Mouse (Mus musculus) gastrocnemius, postnatal 4 days (tissue): ENCODE results near the gene Rnf135. TPM values are rescaled to one million over a fixed set of nuclear protein-coding genes. Genes with fewer than 3 reads are reported as not detected.
"Not testable (repeated sequence)": the region's sequence is repeated elsewhere in the genome, so short reads cannot be mapped to it uniquely, and the experiment has no call there.

Experiments used
- DNase-seq, 2 experiments: peaks; one replicate each; pipeline ENCODE4 v3.0.0; 2021 to 2022; ENCODE audit warnings: low spot score in 2 of 2, mixed read lengths in 2 of 2
- long read RNA-seq, 2 experiments: library from polyadenylated mRNA; stranded (forward); transcript quantifications; one replicate each; pipeline ENCODE4 v2.0.0; 2021
- total RNA-seq, 2 experiments: library from RNA; stranded (reverse); gene quantifications; 2 replicates each; pipeline ENCODE4 v1.2.3; 2021

Rnf135 gene
- 1 to 10 TPM; 6.0 to 7.8 TPM for total RNA-seq
- long read RNA-seq, experiment 1, transcript Rnf135-201 (5 exons, 1,984 nt), result major isoform, 5 of 14 reads
- long read RNA-seq, experiment 1, partial matches to known transcripts, result 0 of 14 reads
- long read RNA-seq, experiment 1, other reads (novel, unspliced or antisense), result 9 of 14 reads
- long read RNA-seq, experiment 2, partial matches to known transcripts, result 0 of 16 reads
- long read RNA-seq, experiment 2, other reads (novel, unspliced or antisense), result 13 of 16 reads

- peak; percentile 91 to 97 for DNase-seq
Observed at GRCm38 (mm10) chr11:80183705-80184255, at the start of gene Rnf135. Rnf135 (plus strand) TSS chr11:80183851.

- DNase-seq, result no peak
Observed at GRCm38 (mm10) chr11:80134744-80135143, 48.9 kb upstream of the Rnf135 start.

- DNase-seq, result no peak
Observed at GRCm38 (mm10) chr11:80135954-80136683, 47.5 kb upstream of the Rnf135 start.

GRCm38 (mm10) chr11:80136786-80137185 lies 46.9 kb upstream of the Rnf135 start:
- no peak for DNase-seq

GRCm38 (mm10) chr11:80137773-80138172 lies 45.9 kb upstream of the Rnf135 start:
- DNase-seq, result no peak

GRCm38 (mm10) chr11:80141825-80142521 lies 41.7 kb upstream of the Rnf135 start, which contains the start of gene Tefm:
Tefm (minus strand) TSS chr11:80142175.
- DNase-seq, result peak; percentile 74 to 81

- no peak for DNase-seq
Observed at GRCm38 (mm10) chr11:80142872-80143271, 40.8 kb upstream of the Rnf135 start.

- DNase-seq, result no peak
Observed at GRCm38 (mm10) chr11:80145787-80146275, 37.8 kb upstream of the Rnf135 start.

GRCm38 (mm10) chr11:80147748-80148147 lies 35.9 kb upstream of the Rnf135 start:
- no peak for DNase-seq

- DNase-seq, result no peak
Observed at GRCm38 (mm10) chr11:80148313-80148712, 35.3 kb upstream of the Rnf135 start.

- DNase-seq, result not testable (repeated sequence)
Observed at GRCm38 (mm10) chr11:80148974-80149373, 34.7 kb upstream of the Rnf135 start.

- DNase-seq, result no peak
Observed at GRCm38 (mm10) chr11:80149412-80150023, 34.1 kb upstream of the Rnf135 start.

GRCm38 (mm10) chr11:80150566-80150965 lies 33.1 kb upstream of the Rnf135 start:
- no peak for DNase-seq

GRCm38 (mm10) chr11:80151541-80151940 lies 32.1 kb upstream of the Rnf135 start:
- DNase-seq, result no peak

- DNase-seq, result no peak
Observed at GRCm38 (mm10) chr11:80152376-80152775, 31.3 kb upstream of the Rnf135 start.

- peak; percentile 74 to 87 for DNase-seq
Observed at GRCm38 (mm10) chr11:80153857-80154495, 29.7 kb upstream of the Rnf135 start, which contains the start of gene Adap2. Adap2 (plus strand) TSS chr11:80154105.

- DNase-seq, result no peak
Observed at GRCm38 (mm10) chr11:80154501-80154900, 29.1 kb upstream of the Rnf135 start.

GRCm38 (mm10) chr11:80155541-80155940 lies 28.1 kb upstream of the Rnf135 start:
- DNase-seq, result no peak

GRCm38 (mm10) chr11:80155961-80156360 lies 27.7 kb upstream of the Rnf135 start:
- DNase-seq, result no peak

GRCm38 (mm10) chr11:80156841-80157240 lies 26.8 kb upstream of the Rnf135 start:
- DNase-seq, result no peak
